Mouse (Mus musculus): ENCODE results near the gene Pramel1.
"Not testable (repeated sequence)": the region's sequence is repeated elsewhere in the genome, so short reads cannot be mapped to it uniquely, and the experiment has no call there.

The Pramel1 gene

GRCm38 (mm10) chr4:143394181-143394580, at the start of gene Pramel1:
Pramel1 (plus strand) TSS chr4:143394428.
- in situ Hi-C loops (cut with MboI, MseI), result no loop called here

GRCm38 (mm10) chr4:143345491-143345890, 48.7 kb upstream of the Pramel1 start:
- in situ Hi-C loops (cut with MboI, MseI), result loop anchor here (25.0 kb wide), 1 partner anchor 967 kb away; no protein-coding TSS in a partner anchor

GRCm38 (mm10) chr4:143348678-143349077, 45.5 kb upstream of the Pramel1 start:
- in situ Hi-C loops (cut with MboI, MseI), result loop anchor here (25.0 kb wide), 1 partner anchor 964 kb away; no protein-coding TSS in a partner anchor

GRCm38 (mm10) chr4:143349484-143349906, 44.7 kb upstream of the Pramel1 start, which contains the start of gene Lrrc38:
Lrrc38 (plus strand) TSS chr4:143349757.
- in situ Hi-C loops (cut with MboI, MseI), result loop anchor here (25.0 kb wide), 1 partner anchor 963 kb away; no protein-coding TSS in a partner anchor

- in situ Hi-C loops (cut with MboI, MseI), result no loop called here
Measured at GRCm38 (mm10) chr4:143350047-143351015, 43.9 kb upstream of the Pramel1 start.

GRCm38 (mm10) chr4:143352301-143352700, 41.9 kb upstream of the Pramel1 start:
- in situ Hi-C loops (cut with MboI, MseI), result no loop called here

GRCm38 (mm10) chr4:143361520-143361919, 32.7 kb upstream of the Pramel1 start:
- in situ Hi-C loops (cut with MboI, MseI), result no loop called here

GRCm38 (mm10) chr4:143366415-143367041, 27.7 kb upstream of the Pramel1 start:
- in situ Hi-C loops (cut with MboI, MseI), result no loop called here

- in situ Hi-C loops (cut with MboI, MseI), result no loop called here
Measured at GRCm38 (mm10) chr4:143379480-143379879, 14.7 kb upstream of the Pramel1 start.

GRCm38 (mm10) chr4:143379931-143380715, 14.1 kb upstream of the Pramel1 start:
- in situ Hi-C loops (cut with MboI, MseI), result no loop called here

- in situ Hi-C loops (cut with MboI, MseI), result no loop called here
Measured at GRCm38 (mm10) chr4:143380716-143381004, 13.6 kb upstream of the Pramel1 start.

GRCm38 (mm10) chr4:143382163-143382562, 12.1 kb upstream of the Pramel1 start:
- in situ Hi-C loops (cut with MboI, MseI), result no loop called here

GRCm38 (mm10) chr4:143383646-143384045, 10.6 kb upstream of the Pramel1 start:
- in situ Hi-C loops (cut with MboI, MseI), result no loop called here

- in situ Hi-C loops (cut with MboI, MseI), result no loop called here
Measured at GRCm38 (mm10) chr4:143388955-143389702, 5.1 kb upstream of the Pramel1 start.

- in situ Hi-C loops (cut with MboI, MseI), result loop anchor here (25.0 kb wide), 1 partner anchor 1926 kb away; no protein-coding TSS in a partner anchor
Measured at GRCm38 (mm10) chr4:143411566-143412218, 17.5 kb downstream of the Pramel1 start.

- in situ Hi-C loops (cut with MboI, MseI), result loop anchor here (25.0 kb wide), 1 partner anchor 1925 kb away; no protein-coding TSS in a partner anchor
Measured at GRCm38 (mm10) chr4:143412219-143413092, 18.2 kb downstream of the Pramel1 start, which contains the start of gene Pramef8. Pramef8 (plus strand) TSS chr4:143412426.

GRCm38 (mm10) chr4:143413621-143414020, 19.4 kb downstream of the Pramel1 start:
- in situ Hi-C loops (cut with MboI, MseI), result loop anchor here (25.0 kb wide), 1 partner anchor 1924 kb away; no protein-coding TSS in a partner anchor

GRCm38 (mm10) chr4:143414121-143414520, 19.9 kb downstream of the Pramel1 start:
- in situ Hi-C loops (cut with MboI, MseI), result loop anchor here (25.0 kb wide), 1 partner anchor 1923 kb away; no protein-coding TSS in a partner anchor

- in situ Hi-C loops (cut with MboI, MseI), result not testable (repeated sequence)
Measured at GRCm38 (mm10) chr4:143426770-143427169, 32.5 kb downstream of the Pramel1 start.

All from T-helper 2 cell (primary cell).